Comparison of ENCODE assay signal across 10 mouse cellular contexts in genomic region chr10:84656618-84657017, GRCm38 (mm10). TPM values are rescaled to one million over a fixed set of nuclear protein-coding genes. Genes with fewer than 3 reads are reported as not detected.
A peak's percentile ranks its signal among the peaks of the same experiment; 100 is the strongest.
DNase-seq lines count a peak whose midpoint lies in the region; ATAC-seq and TF ChIP-seq lines count a peak whose summit lies in the region.
"Had no signal": no experiment of that assay in that cellular context is flagged by ENCODE, and none has a peak within 500 bp of the region (broad histone marks: within the 10 kb centered on the region; RNA-seq: fewer than 3 reads in every experiment).

No protein-coding gene starts in this region.

- H3K9ac ChIP-seq in midbrain, embryonic 11.5 days (ENCODE audit: low read length) = no peak overlapping the region
- no peak overlapping the region for H3K9ac ChIP-seq in midbrain, postnatal 0 days (replicated peaks; ENCODE audit: low read length, poor library complexity, severe bottlenecking)
- H3K9ac ChIP-seq: limb, embryonic 15.5 days had no signal

- H3K4me3 ChIP-seq in midbrain, embryonic 11.5 days (ENCODE audit: low read depth, low read length) = no peak overlapping the region
- H3K4me3 ChIP-seq in midbrain, postnatal 0 days (ENCODE audit: low read depth, low read length) = no peak overlapping the region
- H3K4me3 ChIP-seq: limb, embryonic 15.5 days had no signal

- H3K27me3 ChIP-seq in midbrain, embryonic 11.5 days (ENCODE audit: control insufficient read depth, insufficient read depth, low read length) = no peaks in the 10 kb centered on the region
- no peaks in the 10 kb centered on the region for H3K27me3 ChIP-seq in midbrain, postnatal 0 days (ENCODE audit: insufficient read depth, low read length)
- H3K27me3 ChIP-seq: limb, embryonic 15.5 days had no signal

- no peaks in the 10 kb centered on the region for H3K9me3 ChIP-seq in midbrain, embryonic 11.5 days (ENCODE audit: control insufficient read depth, low read length)
- H3K9me3 ChIP-seq in midbrain, postnatal 0 days (ENCODE audit: low read length) = no peaks in the 10 kb centered on the region
- H3K9me3 ChIP-seq: limb, embryonic 15.5 days had no signal

- TF ChIP-seq CTCF in midbrain, postnatal 0 days (IDR thresholded peaks at IDR 0.05) = no peak

- ATAC-seq in midbrain, embryonic 11.5 days (ENCODE audit: low FRiP score) = no peak
- no peak for ATAC-seq in midbrain, postnatal 0 days (ENCODE audit: low FRiP score)

- peak; percentile 5 for DNase-seq in cerebellum, adult 9-10 months
- DNase-seq in cerebellum, postnatal 4 days (ENCODE audit: low spot score in 2 of 2) = no peak
- peak; percentile 69 for DNase-seq in midbrain, embryonic 11.5 days (ENCODE audit: low spot score, missing footprints)
- no peak for DNase-seq in midbrain, postnatal 0 days (ENCODE audit: low spot score)
- DNase-seq in heart, postnatal 10 days = peak; percentile 77 to 85
- peak; percentile 68 for DNase-seq in lung, postnatal 25 days (ENCODE audit: low spot score)
- no peak for DNase-seq in embryo, embryonic 10 days (ENCODE audit: low spot score)
- DNase-seq in right cerebral cortex, postnatal 25 days = no peak
- DNase-seq: right cerebral cortex, postnatal 14 days had no signal

- intact Hi-C loops in heart, postnatal 10 days (cut with DNase I) = no loop called here

- H3K36me3 ChIP-seq in midbrain, embryonic 11.5 days (ENCODE audit: control insufficient read depth, insufficient read depth, low read length) = 0 out of 2 replicates have a peak, but pooled peaks cover 5% of the 10 kb centered on the region
- peaks cover 6% of the 10 kb centered on the region; the same call in 1 of the 2 replicates for H3K36me3 ChIP-seq in midbrain, postnatal 0 days (ENCODE audit: insufficient read depth, low read length)

- H3K4me1 ChIP-seq in midbrain, embryonic 11.5 days (ENCODE audit: control insufficient read depth, insufficient read depth, low read length) = peaks cover 23% of the 10 kb centered on the region
- no peaks in the 10 kb centered on the region for H3K4me1 ChIP-seq in midbrain, postnatal 0 days (ENCODE audit: insufficient read depth, low read length)

- 80% methylated on average over 4 of the region's 4 CpGs for WGBS in midbrain, embryonic 11.5 days
- 70% methylated on average over 4 of the region's 4 CpGs for WGBS in midbrain, postnatal 0 days

- H3K27ac ChIP-seq in midbrain, embryonic 11.5 days (ENCODE audit: low read depth, low read length) = no peak overlapping the region
- H3K27ac ChIP-seq in midbrain, postnatal 0 days (ENCODE audit: low read depth, low read length) = no peak overlapping the region
- H3K27ac ChIP-seq: limb, embryonic 15.5 days had no signal

- H3K4me2 ChIP-seq in midbrain, embryonic 11.5 days = no peak overlapping the region
- no peak overlapping the region for H3K4me2 ChIP-seq in midbrain, postnatal 0 days (ENCODE audit: low read depth, low read length, poor library complexity, severe bottlenecking)
- H3K4me2 ChIP-seq: limb, embryonic 15.5 days had no signal

RNA-seq across cellular contexts. Expression of gene Polr3b, which starts 34.5 kb away (rescaled TPM):
- polyA plus RNA-seq in midbrain, embryonic 11.5 days (2014; fragmentation: Nextera tagmentation; extraction: Ambion mirVana) = 16.0 and 18.0 TPM in 2 replicates
- total RNA-seq in midbrain, postnatal 0 days (2014; rRNA removed) = 11.0 and 13.4 TPM in 2 replicates
- 10.2 and 10.5 TPM in 2 replicates for polyA plus RNA-seq in midbrain, postnatal 0 days (2015; fragmentation: Nextera tagmentation; extraction: Ambion mirVana)
- total RNA-seq in heart, postnatal 10 days (2021) = 10 to 100 TPM; 11.0 to 12.7 TPM

Comparison
In these comparisons a context has a peak if more than half of its experiments do, and no peak if none do; other contexts are left out.
1. DNase-seq: peak in cerebellum, adult 9-10 months (single experiment), midbrain, embryonic 11.5 days (single experiment), heart, postnatal 10 days (2 of 2) and lung, postnatal 25 days (single experiment); none in cerebellum, postnatal 4 days (0 of 2), midbrain, postnatal 0 days (single experiment), embryo, embryonic 10 days (single experiment) and right cerebral cortex, postnatal 25 days (single experiment).